Mouse (Mus musculus) ES-E14 (cell line): Measurements from ENCODE around the gene Sin3a. TPM values are rescaled to one million over a fixed set of nuclear protein-coding genes. Genes with fewer than 3 reads are reported as not detected.

ENCODE experiments used
- DNase-seq: peaks from one replicate; pipeline ENCODE4 v3.0.0-alpha.2; 2013; ENCODE audit warnings: low read depth, low spot score
- H3K27ac ChIP-seq: 2 replicates; pipeline ENCODE4 v1.5.1; 2012; ENCODE audit warnings: low read depth, mild to moderate bottlenecking, low read length, moderate library complexity, mixed read lengths; ENCODE audit not compliant: poor library complexity, insufficient read depth, severe bottlenecking
- H3K36me3 ChIP-seq: 2 replicates; pipeline ENCODE4 v1.6.1; 2012; ENCODE audit warnings: mild to moderate bottlenecking, low read length, moderate library complexity, mixed read lengths; ENCODE audit not compliant: control insufficient read depth, poor library complexity, insufficient read depth, severe bottlenecking
- H3K4me1 ChIP-seq, 2 experiments: fragments of 150-350 bp in 1 of 2; sonication (generic) in 1 of 2; 2 replicates each; pipeline ENCODE4 v1.6.1; 2012; ENCODE audit warnings: low read length in 2 of 2, mild to moderate bottlenecking in 1 of 2, mixed read lengths in 1 of 2; ENCODE audit not compliant: control insufficient read depth in 2 of 2, insufficient read depth in 2 of 2, poor library complexity in 1 of 2
- H3K4me3 ChIP-seq, 2 experiments: fragments of 150-350 bp in 1 of 2; sonication (generic) in 1 of 2; 2 replicates each; pipeline ENCODE4 v1.5.1; 2012; ENCODE audit warnings: low read length in 2 of 2, low read depth in 1 of 2, mild to moderate bottlenecking in 1 of 2, mixed read lengths in 1 of 2; ENCODE audit not compliant: insufficient read depth in 1 of 2, poor library complexity in 1 of 2, severe bottlenecking in 1 of 2
- H3K9ac ChIP-seq: 2 replicates; pipeline ENCODE4 v1.6.1; 2012; ENCODE audit warnings: low read depth, mild to moderate bottlenecking, low read length, mixed read lengths; ENCODE audit not compliant: poor library complexity, insufficient read depth, severe bottlenecking
- H3K9me3 ChIP-seq: fragments of 150-350 bp; sonication (generic); 2 replicates; pipeline ENCODE4 v1.6.1; 2012; ENCODE audit warnings: low read depth, mild to moderate bottlenecking, low read length; ENCODE audit not compliant: control insufficient read depth, insufficient read depth
- CHD2 ChIP-seq: IDR thresholded peaks from 2 replicates; pipeline ENCODE4 v1.6.1; 2014; ENCODE audit warnings: mild to moderate bottlenecking, low read depth, low read length, inconsistent platforms
- HCFC1 ChIP-seq: IDR thresholded peaks from 2 replicates; pipeline ENCODE4 v1.6.1; 2012; ENCODE audit warnings: low read length, inconsistent platforms, borderline replicate concordance; ENCODE audit not compliant: insufficient read depth
- MAFK ChIP-seq: IDR thresholded peaks from 2 replicates; pipeline ENCODE4 v1.6.1; 2014; ENCODE audit warnings: mild to moderate bottlenecking, low read depth, low read length, inconsistent platforms; ENCODE audit not compliant: insufficient read depth
- ZC3H11A ChIP-seq: IDR thresholded peaks from 2 replicates; pipeline ENCODE4 v1.6.1; 2012; ENCODE audit warnings: low read depth, mild to moderate bottlenecking, inconsistent platforms, low read length, borderline replicate concordance
- ZNF384 ChIP-seq: IDR thresholded peaks from 2 replicates; pipeline ENCODE4 v1.6.1; 2012; ENCODE audit warnings: low read depth, low read length, inconsistent platforms
- in situ Hi-C, 2 experiments: fragments of 600-800 bp; cut with MboI; formaldehyde crosslinking; loops; one replicate each; pipeline ENCODE4 v1.15.1; 2025; ENCODE audit warnings: low sequenced_read_pairs in 2 of 2, inconsistent platforms in 1 of 2; ENCODE audit not compliant: unreplicated experiment in 2 of 2
- total RNA-seq: library from RNA; depleted of rRNA; stranded (reverse); fragments of 300-350 nt; gene quantifications from 2 replicates; pipeline ENCODE4 v1.2.3, GENCODE M21; 2012; rRNA removed

The Sin3a gene
- total RNA-seq, 1 experiment: 78.3 TPM

DNA sequence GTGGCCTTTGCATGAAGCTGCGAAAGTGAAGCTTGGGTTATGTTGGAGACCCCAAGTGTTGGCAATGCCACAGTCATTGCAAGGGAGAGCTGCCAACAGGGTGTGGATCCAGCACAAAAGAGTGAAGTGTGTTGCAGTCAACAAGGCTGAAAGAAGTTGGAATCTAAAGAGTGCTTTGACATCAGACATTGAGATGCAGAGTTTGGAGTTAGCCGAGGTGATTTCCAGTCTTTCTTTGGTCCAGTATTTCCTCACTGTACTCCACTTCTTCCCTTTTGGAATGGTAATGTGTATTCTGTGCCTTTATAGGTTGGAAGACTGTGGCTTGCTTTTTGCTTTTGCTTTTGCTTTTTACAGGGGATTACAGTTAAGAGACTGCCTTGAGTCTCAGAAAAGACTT, 94.3 kb downstream of the Sin3a start:
- in situ Hi-C loops: no loop called here

DNA sequence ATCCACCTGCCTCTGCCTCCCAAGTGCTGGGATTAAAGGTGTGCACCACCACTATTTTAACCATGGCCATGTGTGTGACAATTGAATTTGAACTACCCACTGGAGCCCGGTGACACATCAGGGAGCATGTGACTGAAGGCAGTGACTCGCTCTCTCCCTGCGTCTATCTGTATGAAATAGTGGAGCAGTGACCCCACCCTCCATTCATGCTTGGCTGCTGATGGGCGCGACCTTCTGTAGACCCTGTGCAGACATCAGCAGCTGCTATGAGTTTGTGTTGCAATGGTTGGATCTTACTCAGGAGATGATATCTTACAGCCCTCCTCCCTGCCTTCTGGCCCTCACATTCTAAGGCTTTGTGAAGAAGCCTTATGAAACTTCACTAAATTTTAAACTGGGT, 96.6 kb downstream of the Sin3a start:
- Histone ChIP-seq H3K4me3 (no peak overlapping the region), H3K36me3 (no peaks in the 10 kb centered on the region), H3K9me3 (no peaks in the 10 kb centered on the region), H3K4me1 (peaks cover 8 to 11% of the 10 kb centered on the region in 2 experiments; a peak in 2 of 4 replicates), H3K27ac (no peak overlapping the region), H3K9ac (no peak overlapping the region)
- TF ChIP-seq CHD2 (no peak), ZNF384 (no peak), ZC3H11A (no peak), HCFC1 (no peak), MAFK (no peak)
- DNase-seq: no peak
- in situ Hi-C loops: no loop called here

More for the DNA sequence above, 94.3 kb downstream of the Sin3a start:
- no peak for DNase-seq
- Histone ChIP-seq H3K27ac (peak overlapping the region; percentile 63; the same call in 1 of the 2 replicates), H3K9ac (no peak overlapping the region), H3K4me3 (no peak overlapping the region), H3K4me1 (peaks cover 11 to 21% of the 10 kb centered on the region in 2 experiments; a peak in 2 of 4 replicates), H3K36me3 (no peaks in the 10 kb centered on the region), H3K9me3 (no peaks in the 10 kb centered on the region)
- TF ChIP-seq CHD2 (no peak), ZNF384 (no peak), HCFC1 (no peak), ZC3H11A (no peak), MAFK (no peak)

Other genes with a start within 250 kb of the Sin3a start
- not detected in 2 replicates for gene Odf3l1, start 207.4 kb upstream of the Sin3a start, total RNA-seq
- 1.3 and 2.1 TPM in 2 replicates for gene Cspg4, start 207.0 kb upstream of the Sin3a start, total RNA-seq
- gene Snx33, start 143.7 kb upstream of the Sin3a start, total RNA-seq: 1.6 and 4.1 TPM in 2 replicates
- 106 and 108 TPM in 2 replicates for gene Imp3, start 134.6 kb upstream of the Sin3a start, total RNA-seq
- 16.4 and 18.2 TPM in 2 replicates for gene Snupn, start 121.2 kb upstream of the Sin3a start, total RNA-seq
- 3.0 and 6.8 TPM in 2 replicates for gene Ptpn9, start 77.1 kb upstream of the Sin3a start, total RNA-seq
- gene Man2c1, start 58.6 kb downstream of the Sin3a start, total RNA-seq: 122 and 211 TPM in 2 replicates
- gene Neil1, start 76.3 kb downstream of the Sin3a start, total RNA-seq: 4.4 and 7.9 TPM in 2 replicates
- 116 and 173 TPM in 2 replicates for gene Commd4, start 86.3 kb downstream of the Sin3a start, total RNA-seq
- not detected in 2 replicates for gene Trcg1, start 164.5 kb downstream of the Sin3a start, total RNA-seq
- 21.8 and 35.6 TPM in 2 replicates for gene 1700017B05Rik, start 190.6 kb downstream of the Sin3a start, total RNA-seq